Mouse (Mus musculus) hematopoietic multipotent progenitor cell, adult 10-12 weeks (in vitro differentiated cells): ENCODE measurements around the gene Washc1. TPM values are rescaled to one million over a fixed set of nuclear protein-coding genes. Genes with fewer than 3 reads are reported as not detected.

Experiments used
- polyA plus RNA-seq: library from polyadenylated mRNA; stranded (reverse); fragments of >175 nt; gene quantifications from 2 replicates; pipeline ENCODE4 v1.2.3, GENCODE M21; 2012; ENCODE audit warnings: low replicate concordance

Washc1 gene
- polyA plus RNA-seq, result 37.2 and 47.5 TPM in 2 replicates

GRCm38 (mm10) chr17:66111402-66111959 lies at the start of gene Washc1:
Gene Washc1, plus strand, starts transcription at chr17:66111545.

GRCm38 (mm10) chr17:66076934-66077333 lies 34.4 kb upstream of the Washc1 start, which contains the start of gene Ankrd12:
Gene Ankrd12, minus strand, starts transcription at chr17:66077089.

GRCm38 (mm10) chr17:66101380-66102330 lies 9.7 kb upstream of the Washc1 start, which contains the start of gene Ndufv2:
Gene Ndufv2, minus strand, starts transcription at chr17:66101559.

GRCm38 (mm10) chr17:66123066-66123815 lies 11.9 kb downstream of the Washc1 start, which contains the start of gene Ddx11:
Gene Ddx11, plus strand, starts transcription at chr17:66123520.

Other genes starting within 250 kb of the Washc1 start
- 89.2 and 193 TPM in 2 replicates for gene Ralbp1, start 225.7 kb upstream of the Washc1 start, polyA plus RNA-seq
- gene Twsg1, start 160.3 kb upstream of the Washc1 start, polyA plus RNA-seq, result 14.3 and 42.8 TPM in 2 replicates
- 12.4 TPM in 2 replicates for gene Ankrd12, start 34.5 kb upstream of the Washc1 start, polyA plus RNA-seq
- gene Ndufv2, start 10.0 kb upstream of the Washc1 start, polyA plus RNA-seq, result 19.9 and 54.5 TPM in 2 replicates
- gene Ddx11, start 12.0 kb downstream of the Washc1 start, polyA plus RNA-seq, result 6.1 and 7.6 TPM in 2 replicates